ENCODE assay signal across 8 mouse cellular contexts in genomic region chr5:107110089-107110879, GRCm38 (mm10).
A peak's percentile ranks its signal among the peaks of the same experiment; 100 is the strongest.
DNase-seq lines count a peak whose midpoint lies in the region; ATAC-seq lines count a peak whose summit lies in the region.

No protein-coding gene starts in this region.

- no peak for DNase-seq in kidney, adult 8-10 months
- peak; percentile 66 for DNase-seq in embryo, embryonic 9.5 days (ENCODE audit: extremely low spot score)
- peak; percentile 52 for DNase-seq in large intestine, adult 2 months (ENCODE audit: low read depth, low spot score)
- no peak for DNase-seq in B cell, adult 2 months

- H3K27me3 ChIP-seq in kidney, embryonic 16.5 days (ENCODE audit: insufficient read depth, low read length), result no peaks in the 10 kb centered on the region
- H3K27me3 ChIP-seq in neural tube, embryonic 12.5 days (replicated peaks), result no peaks in the 10 kb centered on the region

- ATAC-seq in kidney, embryonic 16.5 days (ENCODE audit: low FRiP score, low TSS enrichment), result peak; percentile 69
- peak; percentile 50 for ATAC-seq in neural tube, embryonic 12.5 days (ENCODE audit: low FRiP score, low read depth)
- ATAC-seq in megakaryocyte-erythroid progenitor cell, adult 5-6 weeks (replicated peaks; ENCODE audit: low FRiP score, low TSS enrichment, poor library complexity, severe bottlenecking), result no peak
- ATAC-seq in CD4-positive, CD25-positive, alpha-beta regulatory T cell, adult 4 months, result no peak

- 30% methylated on average over 13 of the region's 13 CpGs for WGBS in kidney, embryonic 16.5 days
- WGBS in large intestine, adult 2 months, result 29% methylated on average over 13 of the region's 13 CpGs
- WGBS in neural tube, embryonic 12.5 days, result 45% methylated on average over 13 of the region's 13 CpGs

- H3K4me1 ChIP-seq in kidney, embryonic 16.5 days (ENCODE audit: insufficient read depth, low read length), result peaks cover 39% of the 10 kb centered on the region
- peaks cover 19% of the 10 kb centered on the region for H3K4me1 ChIP-seq in neural tube, embryonic 12.5 days

- no peak overlapping the region for H3K4me3 ChIP-seq in kidney, embryonic 16.5 days (ENCODE audit: low read length)
- no peak overlapping the region for H3K4me3 ChIP-seq in neural tube, embryonic 12.5 days

- H3K4me2 ChIP-seq in kidney, embryonic 16.5 days (replicated peaks; ENCODE audit: low read depth, low read length), result 0 out of 2 replicates have a peak overlapping the region, but pooled peaks have one; percentile 16
- no peak overlapping the region for H3K4me2 ChIP-seq in neural tube, embryonic 12.5 days (replicated peaks)

- 0 out of 2 replicates have a peak overlapping the region, but pooled peaks have one; percentile 20 for H3K9ac ChIP-seq in kidney, embryonic 16.5 days (replicated peaks; ENCODE audit: low read length)
- H3K9ac ChIP-seq in neural tube, embryonic 12.5 days, result no peak overlapping the region

- no peaks in the 10 kb centered on the region for H3K9me3 ChIP-seq in kidney, embryonic 16.5 days (ENCODE audit: low read length)
- H3K9me3 ChIP-seq in neural tube, embryonic 12.5 days, result no peaks in the 10 kb centered on the region

- H3K27ac ChIP-seq in kidney, embryonic 16.5 days (ENCODE audit: low read length), result peak overlapping the region; percentile 83
- H3K27ac ChIP-seq in neural tube, embryonic 12.5 days, result peak overlapping the region; percentile 37; the same call in 1 of the 2 replicates

- H3K36me3 ChIP-seq in kidney, embryonic 16.5 days (ENCODE audit: insufficient read depth, low read length), result 0 out of 2 replicates have a peak, but pooled peaks cover 7% of the 10 kb centered on the region
- no peaks in the 10 kb centered on the region for H3K36me3 ChIP-seq in neural tube, embryonic 12.5 days

Comparison
In these comparisons a context has a peak if more than half of its experiments do, and no peak if none do; other contexts are left out.
1. ATAC-seq: peak in kidney, embryonic 16.5 days (single experiment) and neural tube, embryonic 12.5 days (single experiment); none in megakaryocyte-erythroid progenitor cell, adult 5-6 weeks (single experiment) and CD4-positive, CD25-positive, alpha-beta regulatory T cell, adult 4 months (single experiment).
2. DNase-seq: peak in embryo, embryonic 9.5 days (single experiment) and large intestine, adult 2 months (single experiment); none in kidney, adult 8-10 months (0 of 2) and B cell, adult 2 months (0 of 2).